Mouse (Mus musculus) G1E (cell line): ENCODE data around the gene Sh3rf3. TPM values are rescaled to one million over a fixed set of nuclear protein-coding genes. Genes with fewer than 3 reads are reported as not detected.

Experiments used
- ATAC-seq: 2 replicates; pipeline ENCODE4 v1.8.0; 2016; ENCODE audit warnings: mild to moderate bottlenecking; ENCODE audit not compliant: insufficient number of reproducible peaks, poor library complexity, low FRiP score, severe bottlenecking; ENCODE audit errors: extremely low read depth
- DNase-seq: peaks from one replicate; pipeline ENCODE4 v3.0.0; 2012; ENCODE audit warnings: low spot score
- H3K27me3 ChIP-seq: 2 replicates; pipeline ENCODE4 v1.6.1; 2012; ENCODE audit warnings: mild to moderate bottlenecking, low read length, inconsistent platforms; ENCODE audit not compliant: insufficient read depth
- H3K36me3 ChIP-seq: replicated peaks from 2 replicates; pipeline ENCODE3; 2012; ENCODE audit warnings: mild to moderate bottlenecking, inconsistent platforms
- H3K4me1 ChIP-seq: 2 replicates; pipeline ENCODE4 v1.6.1; 2012; ENCODE audit warnings: low read depth, low read length, inconsistent platforms, mixed read lengths; ENCODE audit not compliant: insufficient read depth
- H3K4me3 ChIP-seq: 2 replicates; pipeline ENCODE4 v1.5.1; 2012; ENCODE audit warnings: low read depth, mild to moderate bottlenecking, inconsistent platforms, low read length, moderate library complexity, mixed read lengths
- H3K9me3 ChIP-seq: replicated peaks from 2 replicates; pipeline ENCODE4 v1.6.1; 2012; ENCODE audit warnings: inconsistent platforms
- CTCF ChIP-seq: IDR thresholded peaks from 2 replicates; pipeline ENCODE4 v1.5.1; 2012; ENCODE audit warnings: low read depth, low read length, inconsistent platforms, mixed read lengths
- GATA1 ChIP-seq: IDR thresholded peaks from 2 replicates; pipeline ENCODE4 v1.6.1; 2012; ENCODE audit warnings: borderline replicate concordance, low read length, inconsistent platforms, mixed read lengths
- GATA2 ChIP-seq: IDR thresholded peaks from 2 replicates; pipeline ENCODE4 v1.6.1; 2012; ENCODE audit warnings: low read depth, low read length, inconsistent platforms, borderline replicate concordance
- POLR2AphosphoS5 ChIP-seq: IDR thresholded peaks from 2 replicates; pipeline ENCODE4 v1.6.1; 2012; ENCODE audit warnings: low read depth, low read length, inconsistent platforms; ENCODE audit not compliant: insufficient replicate concordance
- TAL1 ChIP-seq: conservative IDR thresholded peaks from 2 replicates; pipeline ENCODE4 v1.6.1; 2012; ENCODE audit warnings: low read depth, low read length, inconsistent platforms, mixed read lengths
- polyA plus RNA-seq: library from polyadenylated mRNA; stranded (reverse); fragments of >175 nt; gene quantifications from 2 replicates; pipeline ENCODE4 v1.2.3, GENCODE M21; 2012
- total RNA-seq, 2 experiments: library from RNA; stranded (forward) in 1 of 2; stranded (reverse) in 1 of 2; fragments of 200-1000 nt in 1 of 2; fragments of >200 nt in 1 of 2; fragmentation: Nextera tagmentation in 1 of 2; gene quantifications; 2 replicates each; pipeline ENCODE4 v1.2.3; 2014 to 2017

Sh3rf3 gene
- total and polyA plus RNA-seq, 3 experiments = 0.22 TPM; not detected in 2

DNA sequence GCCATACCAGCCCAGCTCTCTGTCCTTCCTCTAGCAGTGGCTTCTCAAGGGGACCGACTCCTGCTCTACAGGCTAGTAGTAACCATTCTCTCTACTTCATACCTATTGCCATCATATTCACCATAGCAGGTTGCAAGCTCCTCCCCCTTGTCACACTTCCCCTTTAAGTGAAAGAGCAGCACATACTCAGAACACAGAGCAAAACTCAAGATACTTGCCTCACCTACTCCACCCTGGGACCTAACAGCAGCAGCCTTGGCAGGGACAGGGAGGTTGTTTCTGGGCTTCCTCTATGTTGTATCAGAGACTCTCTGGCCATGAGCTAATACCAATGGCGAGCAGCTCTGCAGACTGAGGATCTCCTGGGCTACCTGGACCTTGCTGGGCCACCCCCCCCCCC lies 312.3 kb downstream of the Sh3rf3 start:
- DNase-seq = no peak
- Histone ChIP-seq H3K27me3 (0 out of 2 replicates have a peak, but pooled peaks cover under 1% of the 10 kb centered on the region), H3K4me1 (no peaks in the 10 kb centered on the region), H3K4me3 (no peak overlapping the region), H3K36me3 (no peaks in the 10 kb centered on the region), H3K9me3 (no peaks in the 10 kb centered on the region)
- TF ChIP-seq CTCF (no peak), GATA2 (no peak), TAL1 (no peak), POLR2AphosphoS5 (no peak)
- no peak for ATAC-seq

DNA sequence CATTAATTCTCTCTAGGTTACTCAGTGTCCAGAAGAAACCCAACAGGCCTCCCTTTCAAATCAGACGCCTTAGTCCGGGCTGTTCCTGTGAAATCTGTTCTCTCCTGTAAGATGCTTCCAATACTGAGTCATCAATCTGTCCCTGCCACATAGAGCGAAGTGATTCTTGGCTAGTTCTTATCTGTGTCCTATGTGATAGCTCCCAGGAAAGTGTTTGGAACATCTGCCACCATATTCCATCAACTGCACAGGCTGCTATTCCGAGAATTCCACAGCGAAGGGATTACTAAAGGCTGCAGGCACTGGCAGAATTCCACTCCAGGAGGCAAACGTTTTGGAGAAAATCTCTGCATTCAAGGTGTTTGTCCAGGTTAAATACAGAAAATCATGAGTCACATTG lies 314.5 kb downstream of the Sh3rf3 start:
- no peaks in the 10 kb centered on the region for H3K4me1 ChIP-seq
- DNase-seq = no peak
- no peak for ATAC-seq
- no peak overlapping the region for H3K4me3 ChIP-seq
- H3K36me3 ChIP-seq = no peaks in the 10 kb centered on the region
- 0 out of 2 replicates have a peak, but pooled peaks cover 3% of the 10 kb centered on the region for H3K27me3 ChIP-seq
- no peak for TF ChIP-seq POLR2AphosphoS5
- no peak for TF ChIP-seq GATA2
- no peak for TF ChIP-seq TAL1
- no peak for TF ChIP-seq GATA1
- TF ChIP-seq CTCF = no peak
- no peaks in the 10 kb centered on the region for H3K9me3 ChIP-seq

DNA sequence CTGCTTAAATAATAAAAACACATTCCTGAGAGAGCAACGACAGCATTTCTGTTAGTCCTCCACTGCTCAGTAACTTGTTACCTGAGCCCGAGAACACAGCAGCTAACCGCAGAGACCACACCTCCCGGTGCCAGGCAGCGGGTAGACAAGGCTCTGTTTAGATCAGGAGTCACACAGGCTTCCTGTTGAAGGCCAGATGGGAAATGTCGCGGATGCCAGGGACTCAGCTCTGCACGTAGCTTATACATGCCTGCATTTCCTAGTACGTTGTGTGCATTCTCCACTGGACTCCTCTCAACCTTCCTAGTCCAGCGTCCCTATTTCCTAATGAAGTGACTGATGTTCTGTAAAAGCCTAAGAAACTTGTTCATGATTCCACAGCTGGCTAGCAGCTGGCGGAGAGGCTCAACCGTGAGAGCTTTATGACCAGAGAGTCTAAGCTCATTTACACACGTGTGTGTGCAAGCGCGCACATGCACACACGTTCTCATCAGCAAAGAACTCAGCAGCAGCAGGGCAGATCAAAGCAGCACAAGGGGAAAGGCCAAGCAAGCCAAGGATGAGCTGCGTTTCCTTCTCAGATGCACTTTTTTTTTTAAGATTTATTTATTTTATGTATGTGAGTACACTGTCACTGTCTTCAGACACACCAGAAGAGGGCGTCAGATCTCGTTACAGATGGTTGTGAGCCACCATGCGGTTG lies 318.9 kb downstream of the Sh3rf3 start:
- no peaks in the 10 kb centered on the region for H3K4me1 ChIP-seq
- H3K27me3 ChIP-seq = 0 out of 2 replicates have a peak, but pooled peaks cover 3% of the 10 kb centered on the region
- no peak overlapping the region for H3K4me3 ChIP-seq
- no peak for TF ChIP-seq CTCF
- TF ChIP-seq GATA2 = no peak
- TF ChIP-seq TAL1 = no peak
- no peak for TF ChIP-seq GATA1
- no peak for TF ChIP-seq POLR2AphosphoS5
- no peaks in the 10 kb centered on the region for H3K36me3 ChIP-seq
- no peaks in the 10 kb centered on the region for H3K9me3 ChIP-seq
- no peak for ATAC-seq
- DNase-seq = no peak

DNA sequence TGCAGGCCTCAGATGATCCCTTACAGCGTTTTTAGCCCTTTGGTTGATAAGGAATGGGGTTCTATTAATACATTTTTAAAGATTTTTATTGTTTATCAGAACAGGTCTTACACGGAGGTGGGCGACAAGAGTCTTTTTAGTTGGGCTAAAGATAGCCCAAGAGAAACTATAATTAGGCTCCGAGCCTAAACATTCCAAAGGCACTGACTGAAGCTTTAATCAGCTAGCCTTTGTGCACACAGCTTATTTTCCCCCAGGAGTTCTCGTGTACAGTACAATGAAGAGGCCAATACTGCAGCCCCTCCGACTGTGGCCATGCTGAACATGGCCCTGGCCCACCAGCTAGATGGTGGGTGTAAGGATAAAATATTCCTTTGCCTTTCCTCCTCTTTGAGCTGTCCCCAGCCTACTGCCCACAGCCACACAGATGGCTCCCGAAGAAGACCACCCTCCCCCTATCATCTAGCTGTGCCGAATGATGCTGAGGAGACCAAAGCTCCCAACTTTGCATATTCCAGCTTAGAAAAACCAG lies 320.4 kb downstream of the Sh3rf3 start:
- no peak overlapping the region for H3K4me3 ChIP-seq
- H3K4me1 ChIP-seq = no peaks in the 10 kb centered on the region
- no peak for DNase-seq
- no peaks in the 10 kb centered on the region for H3K36me3 ChIP-seq
- 0 out of 2 replicates have a peak, but pooled peaks cover 3% of the 10 kb centered on the region for H3K27me3 ChIP-seq
- ATAC-seq = no peak
- TF ChIP-seq GATA1 (no peak), POLR2AphosphoS5 (no peak), TAL1 (no peak), GATA2 (no peak), CTCF (no peak)
- H3K9me3 ChIP-seq = no peaks in the 10 kb centered on the region

DNA sequence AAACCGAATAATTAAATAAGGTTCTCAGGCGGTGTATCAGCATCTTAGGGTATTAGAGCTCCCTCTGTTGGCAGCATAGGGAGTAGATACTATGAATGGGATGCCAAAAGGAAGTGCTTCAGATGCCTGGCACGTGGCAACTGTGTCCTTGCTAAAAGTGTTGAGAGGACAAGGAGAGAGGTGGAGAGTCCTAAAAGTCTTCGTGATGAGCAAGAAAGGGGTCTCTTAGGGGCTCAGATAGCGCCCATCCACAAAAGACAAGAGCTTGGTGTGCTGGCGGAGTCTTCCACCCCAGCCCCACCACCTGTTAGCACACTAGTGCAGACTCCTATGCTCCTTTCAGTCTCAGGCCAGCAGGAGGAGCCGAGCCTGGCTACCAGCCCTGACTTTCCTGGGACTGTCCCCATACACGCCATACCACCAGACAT lies 336.8 kb downstream of the Sh3rf3 start:
- Histone ChIP-seq H3K27me3 (0 out of 2 replicates have a peak, but pooled peaks cover 4% of the 10 kb centered on the region), H3K9me3 (no peaks in the 10 kb centered on the region), H3K4me3 (no peak overlapping the region), H3K36me3 (no peaks in the 10 kb centered on the region), H3K4me1 (peaks cover 12% of the 10 kb centered on the region)
- TF ChIP-seq CTCF = no peak
- TF ChIP-seq GATA2 = no peak
- TF ChIP-seq GATA1 = no peak
- TF ChIP-seq POLR2AphosphoS5 = no peak
- no peak for TF ChIP-seq TAL1
- DNase-seq (peak; percentile 8), ATAC-seq (no peak)

DNA sequence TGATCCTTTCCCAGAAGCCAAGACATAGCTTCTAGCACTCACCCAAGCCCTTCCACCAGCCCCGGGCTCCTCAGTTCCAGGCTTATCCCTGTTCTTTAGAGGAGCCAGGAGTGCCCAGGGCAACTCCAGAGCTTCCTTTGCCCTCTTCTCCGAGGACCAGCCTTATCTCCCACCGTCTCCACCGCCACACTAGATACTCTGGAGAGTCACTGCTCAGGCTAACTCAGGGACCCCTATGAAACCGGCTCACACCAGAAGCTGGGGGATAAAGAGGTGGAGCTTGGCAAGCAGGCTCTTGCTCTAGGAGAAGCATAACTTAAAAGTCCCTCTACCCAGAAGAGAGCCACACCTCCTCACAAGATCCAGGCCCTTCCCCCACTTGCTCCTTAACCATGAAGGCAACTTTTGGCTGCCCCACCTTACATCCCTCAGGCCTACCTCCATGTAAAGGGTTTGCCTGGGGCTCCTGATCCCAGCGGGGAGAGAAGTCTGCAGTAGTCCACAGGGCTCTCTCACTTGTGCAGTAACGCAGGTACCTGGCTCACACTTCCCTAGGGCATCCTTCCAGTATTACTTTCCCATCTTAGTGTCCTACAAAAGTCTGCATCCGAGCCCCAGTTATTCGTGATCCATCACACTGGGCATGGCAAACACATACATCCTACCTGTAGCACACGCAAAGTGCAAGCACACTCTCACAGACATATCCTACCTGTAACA lies 337.9 kb downstream of the Sh3rf3 start:
- no peak for DNase-seq
- TF ChIP-seq POLR2AphosphoS5 (no peak), CTCF (no peak), TAL1 (no peak), GATA1 (no peak), GATA2 (no peak)
- H3K36me3 ChIP-seq = no peaks in the 10 kb centered on the region
- ATAC-seq = no peak
- H3K4me3 ChIP-seq = no peak overlapping the region
- H3K9me3 ChIP-seq = no peaks in the 10 kb centered on the region
- 0 out of 2 replicates have a peak, but pooled peaks cover 4% of the 10 kb centered on the region for H3K27me3 ChIP-seq
- peaks cover 12% of the 10 kb centered on the region for H3K4me1 ChIP-seq
